Mouse (Mus musculus): Measurements from ENCODE around the gene Hlcs. TPM values are rescaled to one million over a fixed set of nuclear protein-coding genes. Genes with fewer than 3 reads are reported as not detected.

The Hlcs gene
- polyA plus RNA-seq, 1 experiment from 2014 or later: 2.1 TPM

- no peak overlapping the region for H3K4me3 ChIP-seq (replicated peaks)
- no peaks in the 10 kb centered on the region for H3K9me3 ChIP-seq (replicated peaks)
- H3K9ac ChIP-seq: no peak overlapping the region
- H3K4me2 ChIP-seq: no peak overlapping the region
- WGBS (ENCODE audit: insufficient replicate concordance): 2% methylated on average over 47 of the region's 47 CpGs
- H3K4me1 ChIP-seq (replicated peaks): no peaks in the 10 kb centered on the region
- H3K27me3 ChIP-seq: peaks cover 95% of the 10 kb centered on the region
- H3K27ac ChIP-seq (replicated peaks): no peak overlapping the region
- H3K36me3 ChIP-seq (replicated peaks): no peaks in the 10 kb centered on the region
- ATAC-seq (ENCODE audit: insufficient read depth): no peak
These were observed 234.1 kb downstream of the Hlcs start for GRCm38 (mm10) chr16:94079075-94079855.

Small RNA genes lying within 50 kb of the gene (microRNA-seq; reads per million reads assigned to microRNA genes)
- gene Gm23062: not detected

Other genes with a start within 250 kb of the Hlcs start
- gene Sim2, start 228.6 kb downstream of the Hlcs start, polyA plus RNA-seq (2015; fragmentation: Nextera tagmentation; extraction: Ambion mirVana): not detected in 2 replicates
- 1.7 and 1.9 TPM in 2 replicates for gene Ripply3, start 14.8 kb upstream of the Hlcs start, polyA plus RNA-seq (2015; fragmentation: Nextera tagmentation; extraction: Ambion mirVana)
- gene Ttc3, start 57.0 kb upstream of the Hlcs start, polyA plus RNA-seq (2015; fragmentation: Nextera tagmentation; extraction: Ambion mirVana): 21.2 and 21.8 TPM in 2 replicates
- gene Pigp, start 58.3 kb upstream of the Hlcs start, polyA plus RNA-seq (2015; fragmentation: Nextera tagmentation; extraction: Ambion mirVana): 39.4 and 45.7 TPM in 2 replicates
- gene Vps26c, start 213.3 kb upstream of the Hlcs start, polyA plus RNA-seq (2015; fragmentation: Nextera tagmentation; extraction: Ambion mirVana): 19.2 and 20.6 TPM in 2 replicates